Mouse (Mus musculus): ENCODE results near the gene Gkn1.

- TF ChIP-seq CTCF (IDR thresholded peaks at IDR 0.05; ENCODE audit: extremely low read depth, insufficient read depth, low read length): no peak
- no peak for TF ChIP-seq POLR2A (IDR thresholded peaks at IDR 0.05; ENCODE audit: extremely low read depth, insufficient read depth, low read length)
Observed at GRCm38 (mm10) chr6:87369223-87369622, 18.5 kb upstream of the Gkn1 start.
